Mouse (Mus musculus) CH12.LX (cell line): ENCODE data around the gene Plcg1. TPM values are rescaled to one million over a fixed set of nuclear protein-coding genes. Genes with fewer than 3 reads are reported as not detected.

Experiments
- DNase-seq: peaks from one replicate; pipeline ENCODE4 v3.0.0-alpha.2; 2013; ENCODE audit errors: extremely low read depth
- H3K27ac ChIP-seq: 2 replicates; pipeline ENCODE4 v1.5.1; 2012; ENCODE audit warnings: low read depth, mild to moderate bottlenecking, control low read depth, moderate library complexity; ENCODE audit not compliant: insufficient read depth
- H3K27me3 ChIP-seq: replicated peaks from 2 replicates; pipeline ENCODE3; 2012; ENCODE audit warnings: inconsistent platforms
- H3K36me3 ChIP-seq, 2 experiments: replicated peaks in 1 of 2; 2 replicates each; pipeline versions ENCODE3 to v1.6.1; 2012; ENCODE audit warnings: inconsistent platforms in 1 of 2, low read length in 1 of 2, mild to moderate bottlenecking in 1 of 2, mixed read lengths in 1 of 2, moderate library complexity in 1 of 2; ENCODE audit not compliant: control insufficient read depth in 1 of 2, insufficient read depth in 1 of 2
- H3K4me1 ChIP-seq, 2 experiments: 2 replicates each; pipeline ENCODE4 v1.6.1; 2012; ENCODE audit warnings: inconsistent platforms in 1 of 2, moderate library complexity in 1 of 2; ENCODE audit not compliant: insufficient read depth in 2 of 2, control insufficient read depth in 1 of 2
- H3K4me2 ChIP-seq: 2 replicates; pipeline ENCODE4 v1.6.1; 2012; ENCODE audit warnings: low read depth, mild to moderate bottlenecking, control low read depth; ENCODE audit not compliant: poor library complexity, insufficient read depth, severe bottlenecking
- H3K4me3 ChIP-seq, 3 experiments: fragments of 150-350 bp in 1 of 3; sonication (generic) in 1 of 3; replicated peaks in 1 of 3; 2 replicates each; pipeline versions ENCODE3 to v1.5.1; 2011 to 2012; ENCODE audit warnings: low read depth in 2 of 3, low read length in 2 of 3, mild to moderate bottlenecking in 2 of 3, moderate library complexity in 2 of 3, control low read depth in 1 of 3, improper control_type of control experiment in 1 of 3, inconsistent platforms in 1 of 3, mixed read lengths in 1 of 3; ENCODE audit not compliant: poor library complexity in 1 of 3
- H3K79me2 ChIP-seq: replicated peaks from 2 replicates; pipeline ENCODE4 v1.6.1; 2012; ENCODE audit warnings: mild to moderate bottlenecking, moderate library complexity; ENCODE audit not compliant: control insufficient read depth, poor library complexity, insufficient read depth, severe bottlenecking; ENCODE audit errors: extremely low read depth
- H3K9ac ChIP-seq: 2 replicates; pipeline ENCODE4 v1.6.1; 2012; ENCODE audit warnings: low read depth, mild to moderate bottlenecking, control low read depth, moderate library complexity; ENCODE audit not compliant: insufficient read depth
- H3K9me3 ChIP-seq: replicated peaks from 2 replicates; pipeline ENCODE3; 2012; ENCODE audit warnings: low read length, inconsistent platforms, mixed read lengths
- BHLHE40 ChIP-seq: IDR thresholded peaks from 2 replicates; pipeline ENCODE4 v1.6.1; 2011; ENCODE audit warnings: mild to moderate bottlenecking, low read depth, low read length, improper control_type of control experiment
- CHD2 ChIP-seq: IDR thresholded peaks from 2 replicates; pipeline ENCODE4 v1.6.1; 2011; ENCODE audit warnings: low read length, improper control_type of control experiment
- ELF1 ChIP-seq: IDR thresholded peaks from 2 replicates; pipeline ENCODE4 v1.6.1; 2014; ENCODE audit warnings: low read depth, mild to moderate bottlenecking, inconsistent platforms, low read length, improper control_type of control experiment
- EP300 ChIP-seq: IDR thresholded peaks from 2 replicates; pipeline ENCODE4 v1.6.1; 2011; ENCODE audit warnings: low read length, improper control_type of control experiment
- ETS1 ChIP-seq: conservative IDR thresholded peaks from 2 replicates; pipeline ENCODE4 v1.6.1; 2012; ENCODE audit warnings: low read depth, mild to moderate bottlenecking, inconsistent platforms, low read length, improper control_type of control experiment, moderate library complexity
- GABPA ChIP-seq: IDR thresholded peaks from 2 replicates; pipeline ENCODE4 v1.6.1; 2012; ENCODE audit warnings: low read depth, low read length, improper control_type of control experiment, inconsistent platforms; ENCODE audit not compliant: insufficient replicate concordance
- HCFC1 ChIP-seq: IDR thresholded peaks from 2 replicates; pipeline ENCODE4 v1.6.1; 2012; ENCODE audit warnings: low read depth, mild to moderate bottlenecking, inconsistent platforms, low read length, improper control_type of control experiment
- JUN ChIP-seq: IDR thresholded peaks from 2 replicates; pipeline ENCODE4 v1.6.1; 2011; ENCODE audit warnings: low read depth, mild to moderate bottlenecking, low read length, improper control_type of control experiment, moderate library complexity; ENCODE audit not compliant: insufficient read depth
- MAX ChIP-seq: IDR thresholded peaks from 2 replicates; pipeline ENCODE4 v1.6.1; 2011; ENCODE audit warnings: low read length, improper control_type of control experiment
- MAZ ChIP-seq: IDR thresholded peaks from 2 replicates; pipeline ENCODE4 v1.6.1; 2012; ENCODE audit warnings: low read depth, mild to moderate bottlenecking, inconsistent platforms, low read length, improper control_type of control experiment, moderate library complexity
- NRF1 ChIP-seq: IDR thresholded peaks from 2 replicates; pipeline ENCODE4 v1.6.1; 2014; ENCODE audit warnings: low read depth, mild to moderate bottlenecking, inconsistent platforms, low read length, improper control_type of control experiment, moderate library complexity
- POLR2A ChIP-seq: IDR thresholded peaks from 2 replicates; pipeline ENCODE4 v1.6.1; 2011; ENCODE audit warnings: low read depth, mild to moderate bottlenecking, improper control_type of control experiment, low read length
- SMC3 ChIP-seq: IDR thresholded peaks from 2 replicates; pipeline ENCODE4 v1.6.1; 2011; ENCODE audit warnings: low read depth, low read length, improper control_type of control experiment
- UBTF ChIP-seq: IDR thresholded peaks from 2 replicates; pipeline ENCODE4 v1.6.1; 2012; ENCODE audit warnings: low read depth, mild to moderate bottlenecking, inconsistent platforms, low read length, improper control_type of control experiment, moderate library complexity
- USF1 ChIP-seq: IDR thresholded peaks from 2 replicates; pipeline ENCODE4 v1.6.1; 2014; ENCODE audit warnings: low read depth, mild to moderate bottlenecking, inconsistent platforms, low read length, improper control_type of control experiment
- ZC3H11A ChIP-seq: IDR thresholded peaks from 2 replicates; pipeline ENCODE4 v1.6.1; 2012; ENCODE audit warnings: low read depth, mild to moderate bottlenecking, inconsistent platforms, low read length, improper control_type of control experiment
- ZMIZ1 ChIP-seq: IDR thresholded peaks from 2 replicates; pipeline ENCODE4 v1.6.1; 2012; ENCODE audit warnings: low read depth, mild to moderate bottlenecking, inconsistent platforms, low read length, improper control_type of control experiment
- ZNF384 ChIP-seq: IDR thresholded peaks from 2 replicates; pipeline ENCODE4 v1.6.1; 2012; ENCODE audit warnings: low read depth, low read length, improper control_type of control experiment, inconsistent platforms
- dilution Hi-C: fragments of 300-500 bp; cut with MboI; formaldehyde crosslinking; loops from 2 replicates; pipeline ENCODE4 v1.14.3; 2020; ENCODE audit warnings: low sequenced_read_pairs; ENCODE audit not compliant: extremely low pct_unique_long_range_greater_than_20kb, extremely low pct_ligation_motif_present
- in situ Hi-C: fragments of 300-500 bp; cut with MboI; formaldehyde crosslinking; loops from 3 replicates; pipeline ENCODE4 v1.14.3; 2019; ENCODE audit warnings: low sequenced_read_pairs, low pct_ligation_motif_present, low pct_unique_long_range_greater_than_20kb, mixed read lengths
- polyA plus RNA-seq: library from polyadenylated mRNA; unstranded; fragments of >175 nt; gene quantifications from 2 replicates; pipeline ENCODE4 v1.2.1, GENCODE M21; 2012; ENCODE audit warnings: low read depth; ENCODE audit not compliant: insufficient read length
- total RNA-seq, 2 experiments: library from RNA; depleted of rRNA; stranded (reverse); fragments of 300-350 nt in 1 of 2; fragments of >200 nt in 1 of 2; gene quantifications; 2 replicates each; pipeline ENCODE4 v1.2.3; 2012 to 2014

Plcg1 gene
- 16.9 and 28.1 TPM in 2 replicates for total RNA-seq (2012; rRNA removed)
- 15.5 and 16.1 TPM in 2 replicates for total RNA-seq (2014; rRNA removed)
- 16.6 and 17.6 TPM in 2 replicates for polyA plus RNA-seq

DNA sequence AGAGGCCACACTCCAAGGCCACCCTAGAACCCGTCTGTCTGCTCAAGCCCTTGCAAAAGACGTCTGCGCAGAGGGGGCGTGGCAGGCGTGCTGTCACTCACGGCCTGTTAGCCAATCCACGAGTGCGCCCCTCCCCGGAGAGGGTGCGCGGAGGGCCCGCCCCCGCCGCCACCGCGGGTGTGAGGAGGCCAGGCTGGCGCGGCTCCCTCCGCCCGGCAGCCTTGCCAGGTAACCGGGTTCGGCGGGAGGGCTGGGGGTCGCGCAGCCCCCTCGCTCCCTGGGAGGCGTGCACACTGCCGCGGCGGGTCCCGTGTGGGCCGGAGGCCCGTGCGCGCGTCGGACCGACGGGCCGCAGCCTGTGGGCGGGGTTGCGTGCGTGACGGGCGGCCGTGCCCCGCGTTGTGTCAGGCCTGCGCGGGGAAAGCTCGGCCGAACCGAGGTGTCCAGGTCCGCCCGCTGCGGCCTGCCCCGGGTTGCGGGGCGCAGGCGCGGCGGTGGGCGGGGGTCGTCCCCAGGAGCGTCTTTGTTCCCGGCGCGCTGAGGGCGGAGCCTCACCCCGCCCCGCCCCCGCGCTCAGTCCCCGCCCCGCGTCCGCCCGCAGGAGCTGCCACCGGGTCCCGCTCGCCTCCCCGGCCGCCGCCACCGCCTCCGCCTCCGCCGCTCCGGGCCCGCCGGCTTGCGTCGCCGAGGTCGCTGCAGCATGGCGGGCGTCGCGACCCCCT, at the start of gene Plcg1:
Plcg1 (plus strand) TSS at position 184 of the 722 bp plus-strand sequence.
- DNase-seq = peak; percentile 91
- Histone ChIP-seq H3K4me1 (peaks cover 7 to 68% of the 10 kb centered on the region in 2 experiments), H3K9me3 (no peaks in the 10 kb centered on the region), H3K4me2 (peak within 1 kb of the TSS; percentile 68), H3K27ac (peak within 1 kb of the TSS; percentile 40), H3K36me3 (peaks cover 0 to 27% of the 10 kb centered on the region in 2 experiments), H3K9ac (peak within 1 kb of the TSS; percentile 61), H3K27me3 (peaks cover 2% of the 10 kb centered on the region), H3K79me2 (no peaks in the 10 kb centered on the region; the same call in 1 of the 2 replicates), H3K4me3 (peak within 1 kb of the TSS; percentile 61 to 99 (median 82))
- dilution Hi-C loops = no loop called here
- in situ Hi-C loops = no loop called here
- TF ChIP-seq UBTF (peak; percentile 65; the same call in 1 of the 2 replicates), HCFC1 (no peak), CHD2 (no peak), POLR2A (peak; percentile 25; the same call in 1 of the 2 replicates), ELF1 (peak; percentile 18; the same call in 1 of the 2 replicates), MAX (no peak), ZC3H11A (no peak), MAZ (0 out of 2 replicates have a peak, but pooled peaks have one; percentile 46), GABPA (no peak), BHLHE40 (no peak), JUN (no peak), ETS1 (no peak), SMC3 (no peak), USF1 (no peak), ZMIZ1 (0 out of 2 replicates have a peak, but pooled peaks have one; percentile 37), NRF1 (peak; percentile 73)

DNA sequence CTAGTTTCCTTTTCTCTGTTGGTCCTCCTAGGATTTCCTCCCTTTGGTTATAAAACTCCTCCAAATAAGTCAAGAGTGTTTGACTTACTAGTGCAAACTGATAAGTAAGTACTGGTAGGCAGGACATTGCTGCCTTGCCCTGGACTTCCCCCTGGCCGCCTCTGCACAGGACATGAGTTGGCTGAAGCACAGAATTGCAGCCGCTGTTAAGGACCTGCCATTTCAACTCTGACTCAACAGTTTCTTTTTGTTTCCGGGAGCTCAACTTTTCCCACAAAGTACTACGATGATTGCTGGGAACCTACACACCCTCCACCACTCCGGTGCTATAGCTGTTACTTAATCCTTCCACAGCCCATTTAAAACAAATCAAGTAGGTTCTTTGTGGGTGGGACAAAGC, 30.8 kb upstream of the Plcg1 start:
- in situ Hi-C loops = no loop called here
- H3K9ac ChIP-seq = no peak overlapping the region
- H3K4me1 ChIP-seq = peaks cover 0 to 4% of the 10 kb centered on the region in 2 experiments; a peak in 1 of 4 replicates
- TF ChIP-seq EP300 = no peak
- 0 out of 2 replicates have a peak, but pooled peaks have one; percentile 1 for TF ChIP-seq ZNF384
- TF ChIP-seq, all 38 proteins: peak for 1
- Histone ChIP-seq H3K27ac (no peak overlapping the region), H3K27me3 (no peaks in the 10 kb centered on the region), H3K9me3 (no peaks in the 10 kb centered on the region), H3K79me2 (peaks cover 11% of the 10 kb centered on the region), H3K4me3 (no peak overlapping the region), H3K4me2 (no peak overlapping the region), H3K36me3 (peaks cover 38 to 86% of the 10 kb centered on the region in 2 experiments)
- dilution Hi-C loops = no loop called here
- no peak for DNase-seq
